ENCODE assay signal across 10 mouse cellular contexts in the genomic region with DNA sequence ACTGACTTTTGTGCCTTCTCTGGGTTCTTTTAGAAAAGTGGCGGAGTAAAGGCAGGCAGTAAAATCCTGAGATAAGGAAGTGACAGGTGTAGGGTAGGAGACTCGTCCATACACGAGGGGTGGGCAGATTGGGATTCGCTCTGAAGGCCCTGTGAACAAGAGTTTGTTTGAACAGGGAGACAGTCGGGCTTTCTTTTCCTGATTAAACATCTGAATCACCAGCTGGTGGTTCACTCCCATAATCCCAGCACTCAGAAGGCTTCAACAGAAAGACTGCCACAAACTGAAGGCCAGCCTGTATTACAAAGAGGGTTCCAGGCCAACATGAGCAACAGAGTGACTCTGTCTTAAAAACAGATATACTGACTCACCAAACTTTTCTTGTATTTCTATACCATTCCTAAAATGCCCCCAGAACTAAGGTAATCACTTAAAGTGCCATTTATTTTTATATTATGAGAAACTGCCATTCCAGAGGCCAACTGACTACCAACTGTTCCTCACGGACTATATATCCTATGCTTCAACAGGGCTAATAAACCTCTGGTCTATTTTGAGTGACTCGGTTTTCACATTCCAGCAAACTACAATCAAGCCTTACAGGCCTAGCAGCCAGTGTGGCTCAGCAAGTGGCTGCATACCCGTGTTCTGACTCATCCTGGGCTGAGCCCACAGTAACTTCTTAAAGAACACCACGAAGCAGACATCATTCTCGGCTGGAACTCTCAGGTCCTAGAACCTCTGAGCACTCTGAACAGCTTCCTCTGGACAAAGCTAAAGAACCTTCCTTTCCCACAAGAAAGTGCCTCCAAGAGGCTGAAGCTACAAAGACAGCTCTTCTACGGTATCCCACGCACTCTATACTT. TPM values are rescaled to one million over a fixed set of nuclear protein-coding genes. Genes with fewer than 3 reads are reported as not detected.
DNase-seq lines count a peak whose midpoint lies in the region; ATAC-seq and TF ChIP-seq lines count a peak whose summit lies in the region.
"Had no signal": no experiment of that assay in that cellular context is flagged by ENCODE, and none has a peak within 500 bp of the region (broad histone marks: within the 10 kb centered on the region; RNA-seq: fewer than 3 reads in every experiment).

No protein-coding gene starts in this region.

- intact Hi-C loops in heart, adult 2 months (cut with DNase I) = no loop called here
- intact Hi-C loops in left cerebral cortex, postnatal 36 days (cut with DNase I) = no loop called here

- H3K4me1 ChIP-seq in heart, adult 2 months (ENCODE audit: control insufficient read depth, insufficient read depth, low read length) = peaks cover 14% of the 10 kb centered on the region
- no peaks in the 10 kb centered on the region for H3K4me1 ChIP-seq in lung, embryonic 14.5 days (ENCODE audit: insufficient read depth)

- peak; percentile 47; the same call in 1 of the 2 replicates for TF ChIP-seq POLR2A in heart, adult 2 months (IDR thresholded peaks at IDR 0.05; ENCODE audit: insufficient read depth, low read depth, low read length)

- H3K4me3 ChIP-seq in heart, adult 2 months = 0 out of 2 replicates have a peak overlapping the region, but pooled peaks have one; percentile 14
- H3K4me3 ChIP-seq in lung, embryonic 14.5 days (ENCODE audit: low read depth, low read length) = no peak overlapping the region

- H3K27ac ChIP-seq in heart, adult 2 months = peak overlapping the region; percentile 90
- peak overlapping the region; percentile 52; the same call in 1 of the 2 replicates for H3K27ac ChIP-seq in lung, embryonic 14.5 days (ENCODE audit: low read depth)

- WGBS in heart, adult 2 months = 34% methylated on average over 12 of the region's 12 CpGs
- 55% methylated on average over 12 of the region's 12 CpGs for WGBS in lung, embryonic 14.5 days

- TF ChIP-seq CTCF in heart, adult 2 months (IDR thresholded peaks at IDR 0.05) = no peak
- TF ChIP-seq CTCF in lung, embryonic 14.5 days (IDR thresholded peaks at IDR 0.05; ENCODE audit: low read depth) = no peak

- H3K4me2 ChIP-seq in lung, embryonic 14.5 days = no peak overlapping the region

- peak; percentile 71 to 81 for DNase-seq in adrenal gland, adult (ENCODE audit: inconsistent age in 2 of 2, low spot score in 1 of 2)
- no peak for DNase-seq in adrenal gland, postnatal 4 days (ENCODE audit: low spot score in 2 of 2)
- peak; percentile 77 for DNase-seq in Muller cell, postnatal 12 days (ENCODE audit: inconsistent ontology term)
- DNase-seq in heart, adult 2 months = peak; percentile 57 to 63
- DNase-seq in lung, embryonic 14.5 days = peak; percentile 29
- no peak for DNase-seq in embryo, embryonic 11 days
- DNase-seq in left cerebral cortex, postnatal 36 days (ENCODE audit: low spot score in 2 of 2) = no peak

- H3K9ac ChIP-seq in heart, adult 2 months (ENCODE audit: low read depth, low read length) = 0 out of 2 replicates have a peak overlapping the region, but pooled peaks have one; percentile 1
- no peak overlapping the region for H3K9ac ChIP-seq in lung, embryonic 14.5 days

- peaks cover 8% of the 10 kb centered on the region for H3K79me2 ChIP-seq in heart, adult 2 months (replicated peaks; ENCODE audit: control insufficient read depth, insufficient read depth, low read length)

- TF ChIP-seq EP300 in heart, adult 2 months (IDR thresholded peaks at IDR 0.05; ENCODE audit: insufficient read depth, low read depth, low read length) = 0 out of 2 replicates have a peak, but pooled peaks have one; percentile 39

- H3K9me3 ChIP-seq in lung, embryonic 14.5 days (ENCODE audit: low read depth, low read length) = no peaks in the 10 kb centered on the region

- peaks cover 27% of the 10 kb centered on the region for H3K36me3 ChIP-seq in heart, adult 2 months (ENCODE audit: control insufficient read depth, insufficient read depth, low read length)
- peaks cover 3% of the 10 kb centered on the region; the same call in 1 of the 2 replicates for H3K36me3 ChIP-seq in lung, embryonic 14.5 days (ENCODE audit: insufficient read depth)

- H3K27me3 ChIP-seq in heart, adult 2 months (ENCODE audit: control insufficient read depth, insufficient read depth, low read length) = no peaks in the 10 kb centered on the region
- no peaks in the 10 kb centered on the region for H3K27me3 ChIP-seq in lung, embryonic 14.5 days (ENCODE audit: insufficient read depth, low read length)

- ATAC-seq in lung, embryonic 14.5 days (ENCODE audit: insufficient read depth) = no peak
- ATAC-seq in granulocyte monocyte progenitor cell, adult 5-6 weeks (replicated peaks; ENCODE audit: poor library complexity, severe bottlenecking) = no peak

RNA-seq across cellular contexts. Expression of a gene that starts 18.3 kb away (rescaled TPM):
- 100 to 1,000 TPM; 115 to 125 TPM for total RNA-seq in adrenal gland, postnatal 4 days (2021)
- total RNA-seq in heart, adult 2 months (2021) = 100 to 1,000 TPM; 101 to 108 TPM
- polyA plus RNA-seq in heart, adult 2 months (2012; rRNA removed) = 13.4 and 22.5 TPM in 2 replicates
- 133 and 134 TPM in 2 replicates for polyA plus RNA-seq in lung, embryonic 14.5 days (2014; fragmentation: Nextera tagmentation; extraction: Ambion mirVana)
- total RNA-seq in granulocyte monocyte progenitor cell, adult 5-6 weeks (2014; fragmentation: Nextera tagmentation) = 15.9 and 23.6 TPM in 2 replicates
- 58.2 and 68.9 TPM in 2 replicates for total RNA-seq in granulocyte monocyte progenitor cell, adult 5-6 weeks (2017)
- total RNA-seq in left cerebral cortex, postnatal 36 days (2021) = 100 to 1,000 TPM; 115 to 121 TPM

RNA-seq across cellular contexts. Expression of a gene that starts 18.6 kb away (rescaled TPM):
- 10 to 100 TPM; 32.8 to 34.7 TPM for total RNA-seq in adrenal gland, postnatal 4 days (2021)
- 10 to 100 TPM; 27.6 to 30.0 TPM for total RNA-seq in heart, adult 2 months (2021)
- 44.1 and 59.3 TPM in 2 replicates for polyA plus RNA-seq in heart, adult 2 months (2012; rRNA removed)
- 18.2 and 18.6 TPM in 2 replicates for polyA plus RNA-seq in lung, embryonic 14.5 days (2014; fragmentation: Nextera tagmentation; extraction: Ambion mirVana)
- total RNA-seq in granulocyte monocyte progenitor cell, adult 5-6 weeks (2014; fragmentation: Nextera tagmentation) = 19.7 and 31.5 TPM in 2 replicates
- total RNA-seq in granulocyte monocyte progenitor cell, adult 5-6 weeks (2017) = 10.4 and 12.9 TPM in 2 replicates
- total RNA-seq in left cerebral cortex, postnatal 36 days (2021) = 10 to 100 TPM; 60.7 to 72.2 TPM

RNA-seq across cellular contexts. Expression of a gene that starts 48.7 kb away (rescaled TPM):
- total RNA-seq in adrenal gland, postnatal 4 days (2021) = not detected
- total RNA-seq in heart, adult 2 months (2021) = not detected
- not detected in 2 replicates for polyA plus RNA-seq in heart, adult 2 months (2012; rRNA removed)
- polyA plus RNA-seq in lung, embryonic 14.5 days (2014; fragmentation: Nextera tagmentation; extraction: Ambion mirVana) = not detected in 2 replicates
- total RNA-seq in granulocyte monocyte progenitor cell, adult 5-6 weeks (2014; fragmentation: Nextera tagmentation) = not detected in 2 replicates
- not detected in 2 replicates for total RNA-seq in granulocyte monocyte progenitor cell, adult 5-6 weeks (2017)
- total RNA-seq in left cerebral cortex, postnatal 36 days (2021) = not detected
- total RNA-seq: common myeloid progenitor, adult 5-6 weeks; liver, adult 2 months had no signal
- polyA plus RNA-seq: liver, adult 2 months had no signal

RNA-seq across cellular contexts. Expression of a gene that starts 54.9 kb away (rescaled TPM):
- total RNA-seq in adrenal gland, postnatal 4 days (2021) = 10 to 100 TPM; 43.1 to 44.1 TPM
- total RNA-seq in heart, adult 2 months (2021) = 10 to 100 TPM; 20.3 to 22.6 TPM
- polyA plus RNA-seq in heart, adult 2 months (2012; rRNA removed) = 13.8 and 25.5 TPM in 2 replicates
- 26.6 and 26.9 TPM in 2 replicates for polyA plus RNA-seq in lung, embryonic 14.5 days (2014; fragmentation: Nextera tagmentation; extraction: Ambion mirVana)
- total RNA-seq in granulocyte monocyte progenitor cell, adult 5-6 weeks (2014; fragmentation: Nextera tagmentation) = 23.8 and 37.8 TPM in 2 replicates
- total RNA-seq in granulocyte monocyte progenitor cell, adult 5-6 weeks (2017) = 12.1 and 16.8 TPM in 2 replicates
- 10 to 100 TPM; 31.5 to 39.3 TPM for total RNA-seq in left cerebral cortex, postnatal 36 days (2021)

Comparison
In these comparisons a context has a peak if more than half of its experiments do, and no peak if none do; other contexts are left out.
1. DNase-seq: peak in adrenal gland, adult (2 of 2), Muller cell, postnatal 12 days (single experiment), heart, adult 2 months (2 of 2) and lung, embryonic 14.5 days (single experiment); none in adrenal gland, postnatal 4 days (0 of 2), embryo, embryonic 11 days (single experiment) and left cerebral cortex, postnatal 36 days (0 of 2).